Mouse (Mus musculus): ENCODE data around the gene Msh2.

- TF ChIP-seq POLR2A (IDR thresholded peaks at IDR 0.05; ENCODE audit: low read depth, low read length) (no peak), CTCF (IDR thresholded peaks at IDR 0.05; ENCODE audit: extremely low read depth, insufficient read length, insufficient replicate concordance, low read depth, low read length) (no peak)
These were observed 35.1 kb upstream of the Msh2 start for GRCm38 (mm10) chr17:87637056-87637389.

Data from small intestine, adult 2 months (tissue).